Mouse (Mus musculus): ENCODE data around the gene Isx. TPM values are rescaled to one million over a fixed set of nuclear protein-coding genes. Genes with fewer than 3 reads are reported as not detected.

The Isx gene
- total and polyA plus RNA-seq, 2 experiments from 2014 or later, result not detected

GRCm38 (mm10) chr8:74920691-74921421 is 47.9 kb downstream of the Isx start:
- ATAC-seq (no peak), DNase-seq (no peak)
- 85% methylated on average over 8 of the region's 8 CpGs for whole genome bisulfite sequencing
- H3K9ac ChIP-seq, result no peak overlapping the region
- no peaks in the 10 kb centered on the region for H3K27me3 ChIP-seq (ENCODE audit: insufficient read depth, low read length)
- H3K4me1 ChIP-seq (ENCODE audit: insufficient read depth), result no peaks in the 10 kb centered on the region
- no peak overlapping the region for H3K4me2 ChIP-seq (ENCODE audit: low read depth)
- TF ChIP-seq CTCF (IDR thresholded peaks at IDR 0.05; ENCODE audit: low read depth), result no peak
- H3K36me3 ChIP-seq (ENCODE audit: insufficient read depth), result no peaks in the 10 kb centered on the region
- H3K27ac ChIP-seq (ENCODE audit: low read depth, low read length), result no peak overlapping the region
- no peaks in the 10 kb centered on the region for H3K9me3 ChIP-seq (ENCODE audit: low read length)
- no peak overlapping the region for H3K4me3 ChIP-seq (ENCODE audit: low read depth, low read length)

DNA sequence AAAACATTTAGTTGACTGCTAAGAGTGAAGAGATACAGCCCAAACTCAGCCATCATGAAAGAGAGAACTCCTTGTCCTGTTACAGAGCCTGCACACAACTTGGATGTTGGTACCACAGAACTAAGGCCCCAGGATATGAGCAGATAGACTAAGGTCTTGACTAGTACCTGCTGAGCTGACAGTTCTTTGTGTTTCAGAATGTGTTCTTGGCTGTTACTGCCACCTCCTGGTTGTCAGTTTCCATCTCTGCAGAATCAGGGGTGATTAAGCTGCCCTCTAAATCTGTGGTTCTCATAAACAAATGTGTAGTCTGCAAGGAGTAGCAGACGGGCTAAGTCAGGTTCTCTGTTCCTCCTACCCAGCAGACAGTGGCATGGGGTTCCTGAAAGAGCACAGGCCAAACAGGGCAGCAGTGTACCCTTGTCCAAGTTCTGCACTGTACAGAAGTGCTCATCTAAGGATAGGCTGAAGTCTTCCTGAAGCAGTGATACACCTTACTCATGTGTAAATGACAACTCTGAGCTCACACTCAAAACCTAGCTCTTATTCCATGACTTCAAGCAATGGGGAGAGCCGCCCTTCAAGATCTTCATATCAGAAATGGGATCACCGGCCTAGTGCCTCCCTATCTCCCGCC is 49.0 kb downstream of the Isx start:
- Histone ChIP-seq H3K27ac (ENCODE audit: low read depth, low read length) (no peak overlapping the region), H3K27me3 (ENCODE audit: insufficient read depth, low read length) (no peaks in the 10 kb centered on the region), H3K4me2 (ENCODE audit: low read depth) (no peak overlapping the region), H3K4me1 (ENCODE audit: insufficient read depth) (no peaks in the 10 kb centered on the region), H3K4me3 (ENCODE audit: low read depth, low read length) (no peak overlapping the region), H3K36me3 (ENCODE audit: insufficient read depth) (no peaks in the 10 kb centered on the region), H3K9ac (no peak overlapping the region), H3K9me3 (ENCODE audit: low read length) (no peaks in the 10 kb centered on the region)
- peak; percentile 34; the same call in 1 of the 2 replicates for ATAC-seq
- TF ChIP-seq CTCF (IDR thresholded peaks at IDR 0.05; ENCODE audit: low read depth), result peak; percentile 64
- DNase-seq, result peak; percentile 46
- 80% methylated on average over 4 of the region's 4 CpGs for WGBS

GRCm38 (mm10) chr8:74927940-74928339 is 55.0 kb downstream of the Isx start:
- no peak overlapping the region for H3K27ac ChIP-seq (ENCODE audit: low read depth, low read length)
- DNase-seq (no peak), ATAC-seq (no peak)
- H3K4me1 ChIP-seq (ENCODE audit: insufficient read depth), result no peaks in the 10 kb centered on the region
- no peak overlapping the region for H3K4me3 ChIP-seq (ENCODE audit: low read depth, low read length)
- H3K36me3 ChIP-seq (ENCODE audit: insufficient read depth), result no peaks in the 10 kb centered on the region
- no peaks in the 10 kb centered on the region for H3K9me3 ChIP-seq (ENCODE audit: low read length)
- no peak for TF ChIP-seq CTCF (IDR thresholded peaks at IDR 0.05; ENCODE audit: low read depth)
- no peak overlapping the region for H3K9ac ChIP-seq
- no peaks in the 10 kb centered on the region for H3K27me3 ChIP-seq (ENCODE audit: insufficient read depth, low read length)
- 60% methylated on average over 1 of the region's 1 CpGs for WGBS
- no peak overlapping the region for H3K4me2 ChIP-seq (ENCODE audit: low read depth)

- H3K27ac ChIP-seq (ENCODE audit: low read depth, low read length), result no peak overlapping the region
- H3K9ac ChIP-seq, result no peak overlapping the region
- no peak overlapping the region for H3K4me2 ChIP-seq (ENCODE audit: low read depth)
- 23% methylated on average over 3 of the region's 3 CpGs for WGBS
- H3K4me1 ChIP-seq (ENCODE audit: insufficient read depth), result no peaks in the 10 kb centered on the region
- DNase-seq (peak; percentile 49), ATAC-seq (no peak; the same call in 1 of the 2 replicates)
- H3K9me3 ChIP-seq (ENCODE audit: low read length), result no peaks in the 10 kb centered on the region
- no peak overlapping the region for H3K4me3 ChIP-seq (ENCODE audit: low read depth, low read length)
- H3K36me3 ChIP-seq (ENCODE audit: insufficient read depth), result no peaks in the 10 kb centered on the region
- H3K27me3 ChIP-seq (ENCODE audit: insufficient read depth, low read length), result no peaks in the 10 kb centered on the region
- TF ChIP-seq CTCF (IDR thresholded peaks at IDR 0.05; ENCODE audit: low read depth), result peak; percentile 72
These were observed 57.8 kb downstream of the Isx start for GRCm38 (mm10) chr8:74930731-74931130.

- 14% methylated on average over 6 of the region's 6 CpGs for WGBS
- H3K4me2 ChIP-seq (ENCODE audit: low read depth), result no peak overlapping the region
- DNase-seq, result peak; percentile 84
These were observed 62.3 kb downstream of the Isx start for GRCm38 (mm10) chr8:74935308-74935707.

GRCm38 (mm10) chr8:74936656-74937055 is 63.7 kb downstream of the Isx start:
- no peaks in the 10 kb centered on the region for H3K36me3 ChIP-seq (ENCODE audit: insufficient read depth)
- no peak for ATAC-seq
- no peak overlapping the region for H3K4me2 ChIP-seq (ENCODE audit: low read depth)
- H3K27ac ChIP-seq (ENCODE audit: low read depth, low read length), result no peak overlapping the region
- no peaks in the 10 kb centered on the region for H3K9me3 ChIP-seq (ENCODE audit: low read length)
- WGBS, result 92% methylated on average over 2 of the region's 2 CpGs
- H3K27me3 ChIP-seq (ENCODE audit: insufficient read depth, low read length), result no peaks in the 10 kb centered on the region
- H3K4me3 ChIP-seq (ENCODE audit: low read depth, low read length), result no peak overlapping the region
- no peak overlapping the region for H3K9ac ChIP-seq
- no peaks in the 10 kb centered on the region for H3K4me1 ChIP-seq (ENCODE audit: insufficient read depth)
- TF ChIP-seq CTCF (IDR thresholded peaks at IDR 0.05; ENCODE audit: low read depth), result no peak
- DNase-seq, result no peak

More at GRCm38 (mm10) chr8:74935308-74935707, 62.3 kb downstream of the Isx start:
- Histone ChIP-seq H3K27ac (ENCODE audit: low read depth, low read length) (no peak overlapping the region), H3K9ac (no peak overlapping the region), H3K9me3 (ENCODE audit: low read length) (no peaks in the 10 kb centered on the region), H3K27me3 (ENCODE audit: insufficient read depth, low read length) (no peaks in the 10 kb centered on the region), H3K4me1 (ENCODE audit: insufficient read depth) (no peaks in the 10 kb centered on the region), H3K36me3 (ENCODE audit: insufficient read depth) (no peaks in the 10 kb centered on the region), H3K4me3 (ENCODE audit: low read depth, low read length) (no peak overlapping the region)
- peak; percentile 91 for ATAC-seq
- TF ChIP-seq CTCF (IDR thresholded peaks at IDR 0.05; ENCODE audit: low read depth), result peak; percentile 89

GRCm38 (mm10) chr8:74942056-74942455 is 69.1 kb downstream of the Isx start:
- Histone ChIP-seq H3K4me1 (ENCODE audit: insufficient read depth) (no peaks in the 10 kb centered on the region), H3K27me3 (ENCODE audit: insufficient read depth, low read length) (no peaks in the 10 kb centered on the region), H3K36me3 (ENCODE audit: insufficient read depth) (no peaks in the 10 kb centered on the region), H3K9me3 (ENCODE audit: low read length) (no peaks in the 10 kb centered on the region), H3K27ac (ENCODE audit: low read depth, low read length) (no peak overlapping the region), H3K4me3 (ENCODE audit: low read depth, low read length) (no peak overlapping the region), H3K4me2 (ENCODE audit: low read depth) (no peak overlapping the region), H3K9ac (no peak overlapping the region)
- ATAC-seq (no peak), DNase-seq (no peak)
- TF ChIP-seq CTCF (IDR thresholded peaks at IDR 0.05; ENCODE audit: low read depth), result no peak
- 91% methylated on average over 3 of the region's 3 CpGs for WGBS

Other genes with a start within 250 kb of the Isx start
- 70.9 and 84.2 TPM in 2 replicates for gene Hmgxb4, start 120.2 kb downstream of the Isx start, total RNA-seq (2014; rRNA removed)
- 19.0 and 26.9 TPM in 2 replicates for gene Hmgxb4, start 120.2 kb downstream of the Isx start, polyA plus RNA-seq (2015; fragmentation: Nextera tagmentation; extraction: Ambion mirVana)
- 21.8 and 24.6 TPM in 2 replicates for gene Tom1, start 160.5 kb downstream of the Isx start, total RNA-seq (2014; rRNA removed)
- 30.6 and 35.9 TPM in 2 replicates for gene Tom1, start 160.5 kb downstream of the Isx start, polyA plus RNA-seq (2015; fragmentation: Nextera tagmentation; extraction: Ambion mirVana)
- gene Hmox1, start 220.4 kb downstream of the Isx start, total RNA-seq (2014; rRNA removed), result 8.7 and 10.5 TPM in 2 replicates
- gene Hmox1, start 220.4 kb downstream of the Isx start, polyA plus RNA-seq (2015; fragmentation: Nextera tagmentation; extraction: Ambion mirVana), result 13.3 and 14.4 TPM in 2 replicates
- 20.3 and 22.2 TPM in 2 replicates for gene Mcm5, start 236.4 kb downstream of the Isx start, total RNA-seq (2014; rRNA removed)
- 18.3 and 19.0 TPM in 2 replicates for gene Mcm5, start 236.4 kb downstream of the Isx start, polyA plus RNA-seq (2015; fragmentation: Nextera tagmentation; extraction: Ambion mirVana)